ENCODE assay signal across 11 mouse cellular contexts in genomic region chr1:164320731-164321130, GRCm38 (mm10). TPM values are rescaled to one million over a fixed set of nuclear protein-coding genes. Genes with fewer than 3 reads are reported as not detected.
DNase-seq lines count a peak whose midpoint lies in the region; ATAC-seq and TF ChIP-seq lines count a peak whose summit lies in the region.
"Had no signal": no experiment of that assay in that cellular context is flagged by ENCODE, and none has a peak within 500 bp of the region (broad histone marks: within the 10 kb centered on the region; RNA-seq: fewer than 3 reads in every experiment).

No protein-coding gene starts in this region.

- H3K4me1 ChIP-seq in forebrain, embryonic 14.5 days (ENCODE audit: control insufficient read depth, insufficient read depth, low read length), result no peaks in the 10 kb centered on the region
- peaks cover 10% of the 10 kb centered on the region for H3K4me1 ChIP-seq in forebrain, embryonic 10.5 days
- H3K4me1 ChIP-seq in kidney, postnatal 0 days (replicated peaks; ENCODE audit: insufficient read depth, low read length), result peaks cover 7% of the 10 kb centered on the region; the same call in 1 of the 2 replicates

- H3K27ac ChIP-seq in forebrain, embryonic 14.5 days (ENCODE audit: low read depth, low read length), result 0 out of 2 replicates have a peak overlapping the region, but pooled peaks have one; percentile 40
- no peak overlapping the region for H3K27ac ChIP-seq in forebrain, embryonic 10.5 days
- H3K27ac ChIP-seq in kidney, postnatal 0 days, result peak overlapping the region; percentile 54; the same call in 1 of the 2 replicates

- no peak overlapping the region for H3K4me3 ChIP-seq in forebrain, embryonic 14.5 days (ENCODE audit: low read depth, low read length)
- H3K4me3 ChIP-seq in forebrain, embryonic 10.5 days, result no peak overlapping the region
- no peak overlapping the region for H3K4me3 ChIP-seq in kidney, postnatal 0 days (replicated peaks; ENCODE audit: low read depth, low read length)

- H3K27me3 ChIP-seq in forebrain, embryonic 14.5 days (replicated peaks; ENCODE audit: control insufficient read depth, insufficient read depth, low read length), result no peaks in the 10 kb centered on the region
- no peaks in the 10 kb centered on the region for H3K27me3 ChIP-seq in forebrain, embryonic 10.5 days (ENCODE audit: poor library complexity, severe bottlenecking)
- no peaks in the 10 kb centered on the region for H3K27me3 ChIP-seq in kidney, postnatal 0 days (ENCODE audit: insufficient read depth, low read length)

- 54% methylated on average over 5 of the region's 5 CpGs for WGBS in forebrain, embryonic 14.5 days
- 85% methylated on average over 5 of the region's 5 CpGs for WGBS in forebrain, embryonic 10.5 days
- WGBS in kidney, postnatal 0 days, result 82% methylated on average over 5 of the region's 5 CpGs

- TF ChIP-seq CTCF in kidney, postnatal 0 days (IDR thresholded peaks at IDR 0.05; ENCODE audit: low read depth), result no peak

- peak; percentile 64 for DNase-seq in forebrain, embryonic 14.5 days (ENCODE audit: low spot score)
- DNase-seq in forebrain, embryonic 10.5 days (ENCODE audit: extremely low spot score, low spot score), result no peak
- no peak for DNase-seq in kidney, postnatal 0 days (ENCODE audit: low spot score)
- no peak for DNase-seq in kidney, adult 8-10 months
- peak; percentile 43 for DNase-seq in right cerebral cortex, adult 18-20 months
- DNase-seq in right cerebral cortex, postnatal 25 days, result no peak
- no peak for DNase-seq in retina, postnatal 1 day
- DNase-seq in gastrocnemius, adult 18-20 months (ENCODE audit: low spot score), result no peak
- DNase-seq: adrenal gland, adult 2 months; cerebellum, adult 9-10 months; gastrocnemius, postnatal 14 days had no signal

- no peak overlapping the region for H3K9ac ChIP-seq in forebrain, embryonic 14.5 days (ENCODE audit: low read length)
- no peak overlapping the region for H3K9ac ChIP-seq in kidney, postnatal 0 days (ENCODE audit: low read depth, low read length)

- H3K4me2 ChIP-seq in forebrain, embryonic 14.5 days (ENCODE audit: low read length), result no peak overlapping the region
- no peak overlapping the region for H3K4me2 ChIP-seq in kidney, postnatal 0 days (ENCODE audit: low read length)

- ATAC-seq in forebrain, embryonic 14.5 days, result peak; percentile 18; the same call in 1 of the 2 replicates
- no peak for ATAC-seq in kidney, postnatal 0 days (replicated peaks; ENCODE audit: low FRiP score, low read depth)

- H3K9me3 ChIP-seq in forebrain, embryonic 14.5 days (replicated peaks; ENCODE audit: control insufficient read depth, low read length), result no peaks in the 10 kb centered on the region
- H3K9me3 ChIP-seq in forebrain, embryonic 10.5 days, result no peaks in the 10 kb centered on the region
- H3K9me3 ChIP-seq in kidney, postnatal 0 days (replicated peaks; ENCODE audit: low read length), result no peaks in the 10 kb centered on the region

- H3K36me3 ChIP-seq in forebrain, embryonic 14.5 days (ENCODE audit: control insufficient read depth, insufficient read depth, low read length), result 0 out of 2 replicates have a peak, but pooled peaks cover 2% of the 10 kb centered on the region
- H3K36me3 ChIP-seq in forebrain, embryonic 10.5 days (replicated peaks), result peaks cover 6% of the 10 kb centered on the region
- H3K36me3 ChIP-seq in kidney, postnatal 0 days (ENCODE audit: insufficient read depth, low read length), result peaks cover 3% of the 10 kb centered on the region; the same call in 1 of the 2 replicates

RNA-seq across cellular contexts. Expression of gene Blzf1, which starts 13.4 kb away (rescaled TPM):
- 27.5 and 28.5 TPM in 2 replicates for polyA plus RNA-seq in forebrain, embryonic 14.5 days (2014; fragmentation: Nextera tagmentation; extraction: Ambion mirVana)
- 24.9 and 26.7 TPM in 2 replicates for polyA plus RNA-seq in forebrain, embryonic 10.5 days (2016; fragmentation: Nextera tagmentation; extraction: Ambion mirVana)
- 25.0 and 29.7 TPM in 2 replicates for polyA plus RNA-seq in kidney, postnatal 0 days (2015; fragmentation: Nextera tagmentation; extraction: Ambion mirVana)
- 10 to 100 TPM; 24.1 to 25.6 TPM for total RNA-seq in gastrocnemius, adult 18-20 months (2021)

RNA-seq across cellular contexts. Expression of gene Nme7, which starts 16.8 kb away (rescaled TPM):
- polyA plus RNA-seq in forebrain, embryonic 14.5 days (2014; fragmentation: Nextera tagmentation; extraction: Ambion mirVana), result 43.1 and 45.6 TPM in 2 replicates
- 45.6 and 48.8 TPM in 2 replicates for polyA plus RNA-seq in forebrain, embryonic 10.5 days (2016; fragmentation: Nextera tagmentation; extraction: Ambion mirVana)
- 41.7 and 42.0 TPM in 2 replicates for polyA plus RNA-seq in kidney, postnatal 0 days (2015; fragmentation: Nextera tagmentation; extraction: Ambion mirVana)
- 1 to 10 TPM; 1.3 to 1.7 TPM for total RNA-seq in gastrocnemius, adult 18-20 months (2021)

RNA-seq across cellular contexts. Expression of gene Ccdc181, which starts 45.3 kb away (rescaled TPM):
- 20.8 and 23.9 TPM in 2 replicates for polyA plus RNA-seq in forebrain, embryonic 14.5 days (2014; fragmentation: Nextera tagmentation; extraction: Ambion mirVana)
- 13.9 and 14.0 TPM in 2 replicates for polyA plus RNA-seq in forebrain, embryonic 10.5 days (2016; fragmentation: Nextera tagmentation; extraction: Ambion mirVana)
- 15.7 and 16.6 TPM in 2 replicates for polyA plus RNA-seq in kidney, postnatal 0 days (2015; fragmentation: Nextera tagmentation; extraction: Ambion mirVana)
- 10 to 100 TPM; 12.3 to 13.5 TPM for total RNA-seq in gastrocnemius, adult 18-20 months (2021)

Comparison
In these comparisons a context has a peak if more than half of its experiments do, and no peak if none do; other contexts are left out.
1. DNase-seq: peak in forebrain, embryonic 14.5 days (single experiment) and right cerebral cortex, adult 18-20 months (single experiment); none in forebrain, embryonic 10.5 days (single experiment), kidney, postnatal 0 days (single experiment), kidney, adult 8-10 months (0 of 2), right cerebral cortex, postnatal 25 days (single experiment), retina, postnatal 1 day (single experiment) and gastrocnemius, adult 18-20 months (single experiment).